Mouse (Mus musculus): ENCODE data around the gene 1700016K19Rik.

- TF ChIP-seq POLR2A (IDR thresholded peaks at IDR 0.05; ENCODE audit: low read depth, low read length) (no peak), CTCF (IDR thresholded peaks at IDR 0.05; ENCODE audit: borderline replicate concordance, insufficient read depth, low read length) (no peak)
Observed at GRCm38 (mm10) chr11:75985948-75986347, 13.8 kb upstream of the 1700016K19Rik start.

Measured in embryonic fibroblast, embryonic 13.5 days (primary cell).